In genomic region chr13:60122341-60123173, GRCm38 (mm10) we compare ENCODE assay signal across 9 mouse cellular contexts. TPM values are rescaled to one million over a fixed set of nuclear protein-coding genes. Genes with fewer than 3 reads are reported as not detected.
DNase-seq lines count a peak whose midpoint lies in the region; ATAC-seq and TF ChIP-seq lines count a peak whose summit lies in the region.
"Had no signal": no experiment of that assay in that cellular context is flagged by ENCODE, and none has a peak within 500 bp of the region (broad histone marks: within the 10 kb centered on the region; RNA-seq: fewer than 3 reads in every experiment).

No protein-coding gene starts in this region.

- H3K9ac ChIP-seq in heart, embryonic 11.5 days (ENCODE audit: low read depth, low read length): no peak overlapping the region
- no peak overlapping the region for H3K9ac ChIP-seq in heart, adult 2 months (ENCODE audit: low read depth, low read length)
- no peak overlapping the region for H3K9ac ChIP-seq in forebrain, postnatal 0 days
- H3K9ac ChIP-seq in limb, embryonic 11.5 days (ENCODE audit: low read length): no peak overlapping the region; the same call in 1 of the 2 replicates

- H3K79me2 ChIP-seq in heart, adult 2 months (replicated peaks; ENCODE audit: control insufficient read depth, insufficient read depth, low read length): no peaks in the 10 kb centered on the region

- H3K27ac ChIP-seq in heart, embryonic 11.5 days (ENCODE audit: low read depth, low read length): no peak overlapping the region
- H3K27ac ChIP-seq in heart, adult 2 months: no peak overlapping the region
- no peak overlapping the region for H3K27ac ChIP-seq in forebrain, postnatal 0 days (ENCODE audit: low read depth, low read length)
- no peak overlapping the region; the same call in 1 of the 2 replicates for H3K27ac ChIP-seq in limb, embryonic 11.5 days (replicated peaks; ENCODE audit: low read depth, low read length)

- intact Hi-C loops in heart, adult 2 months (cut with DNase I): no loop called here
- intact Hi-C loops in gastrocnemius, postnatal 14 days (cut with DNase I; ENCODE audit: low total_unique reads): no loop called here

- no peaks in the 10 kb centered on the region for H3K27me3 ChIP-seq in heart, embryonic 11.5 days (ENCODE audit: control insufficient read depth, insufficient read depth, low read length)
- no peaks in the 10 kb centered on the region for H3K27me3 ChIP-seq in heart, adult 2 months (ENCODE audit: control insufficient read depth, insufficient read depth, low read length)
- no peaks in the 10 kb centered on the region; the same call in 1 of the 2 replicates for H3K27me3 ChIP-seq in forebrain, postnatal 0 days (ENCODE audit: insufficient read depth, low read length)
- no peaks in the 10 kb centered on the region for H3K27me3 ChIP-seq in limb, embryonic 11.5 days (ENCODE audit: control insufficient read depth, insufficient read depth, low read length)

- no peaks in the 10 kb centered on the region for H3K36me3 ChIP-seq in heart, embryonic 11.5 days (ENCODE audit: control insufficient read depth, insufficient read depth, low read length)
- H3K36me3 ChIP-seq in heart, adult 2 months (ENCODE audit: control insufficient read depth, insufficient read depth, low read length): no peaks in the 10 kb centered on the region
- H3K36me3 ChIP-seq in forebrain, postnatal 0 days (ENCODE audit: insufficient read depth): no peaks in the 10 kb centered on the region
- no peaks in the 10 kb centered on the region for H3K36me3 ChIP-seq in limb, embryonic 11.5 days (ENCODE audit: control insufficient read depth, insufficient read depth, low read length)

- H3K4me3 ChIP-seq in heart, embryonic 11.5 days (ENCODE audit: low read depth, low read length): no peak overlapping the region; the same call in 1 of the 2 replicates
- H3K4me3 ChIP-seq in heart, adult 2 months: no peak overlapping the region
- no peak overlapping the region for H3K4me3 ChIP-seq in forebrain, postnatal 0 days (ENCODE audit: low read depth, low read length)
- no peak overlapping the region for H3K4me3 ChIP-seq in limb, embryonic 11.5 days (ENCODE audit: low read depth, low read length)

- no peak for TF ChIP-seq CTCF in heart, adult 2 months (IDR thresholded peaks at IDR 0.05)
- no peak for TF ChIP-seq CTCF in forebrain, postnatal 0 days (IDR thresholded peaks at IDR 0.05; ENCODE audit: low read depth)

- no peak for TF ChIP-seq POLR2A in heart, adult 2 months (IDR thresholded peaks at IDR 0.05; ENCODE audit: insufficient read depth, low read depth, low read length)

- H3K9me3 ChIP-seq in heart, embryonic 11.5 days (replicated peaks; ENCODE audit: control insufficient read depth, low read length): no peaks in the 10 kb centered on the region
- H3K9me3 ChIP-seq in forebrain, postnatal 0 days (ENCODE audit: low read length): no peaks in the 10 kb centered on the region
- no peaks in the 10 kb centered on the region for H3K9me3 ChIP-seq in limb, embryonic 11.5 days (ENCODE audit: control insufficient read depth, low read length)

- peaks cover 14% of the 10 kb centered on the region for H3K4me1 ChIP-seq in heart, embryonic 11.5 days (ENCODE audit: control insufficient read depth, insufficient read depth, low read length)
- no peaks in the 10 kb centered on the region for H3K4me1 ChIP-seq in heart, adult 2 months (ENCODE audit: control insufficient read depth, insufficient read depth, low read length)
- H3K4me1 ChIP-seq in forebrain, postnatal 0 days (ENCODE audit: insufficient read depth): peaks cover 9% of the 10 kb centered on the region
- peaks cover 36% of the 10 kb centered on the region for H3K4me1 ChIP-seq in limb, embryonic 11.5 days (ENCODE audit: control insufficient read depth, insufficient read depth, low read length)

- peak overlapping the region; percentile 37; the same call in 1 of the 2 replicates for H3K4me2 ChIP-seq in heart, embryonic 11.5 days
- H3K4me2 ChIP-seq in forebrain, postnatal 0 days (ENCODE audit: low read depth): peak overlapping the region; percentile 28
- H3K4me2 ChIP-seq in limb, embryonic 11.5 days (ENCODE audit: low read depth, severe bottlenecking): no peak overlapping the region

- TF ChIP-seq EP300 in heart, adult 2 months (IDR thresholded peaks at IDR 0.05; ENCODE audit: insufficient read depth, low read depth, low read length): no peak

- ATAC-seq in heart, embryonic 11.5 days (replicated peaks; ENCODE audit: insufficient number of reproducible peaks, low FRiP score, low TSS enrichment): no peak
- no peak for ATAC-seq in forebrain, postnatal 0 days
- ATAC-seq in limb, embryonic 11.5 days (ENCODE audit: insufficient number of reproducible peaks, low FRiP score, low TSS enrichment, low read depth): no peak
- ATAC-seq in activated CD4-positive, CD25-positive, alpha-beta regulatory T cell, adult 4 months: no peak

- DNase-seq in heart, adult 2 months: no peak
- peak; percentile 5 for DNase-seq in R1 (ENCODE audit: low read depth, low spot score)
- no peak for DNase-seq in forebrain, postnatal 0 days
- DNase-seq in limb, embryonic 11.5 days (ENCODE audit: low spot score): peak; percentile 39
- DNase-seq in lung, postnatal 36 days: no peak
- no peak for DNase-seq in gastrocnemius, postnatal 14 days
- DNase-seq: gastrocnemius, postnatal 25 days had no signal

- 42% methylated on average over 29 of the region's 29 CpGs for WGBS in heart, embryonic 11.5 days (ENCODE audit: insufficient replicate concordance)
- 59% methylated on average over 29 of the region's 29 CpGs for WGBS in heart, adult 2 months
- WGBS in forebrain, postnatal 0 days: 22% methylated on average over 29 of the region's 29 CpGs
- 32% methylated on average over 29 of the region's 29 CpGs for WGBS in limb, embryonic 11.5 days

RNA-seq across cellular contexts. Expression of gene Gas1, which starts 54.6 kb away (rescaled TPM):
- 36.2 and 38.2 TPM in 2 replicates for polyA plus RNA-seq in heart, embryonic 11.5 days (2014; fragmentation: Nextera tagmentation; extraction: Ambion mirVana)
- 10 to 100 TPM; 26.3 to 26.4 TPM for total RNA-seq in heart, adult 2 months (2021)
- 16.0 and 18.8 TPM in 2 replicates for polyA plus RNA-seq in heart, adult 2 months (2012; rRNA removed)
- total RNA-seq in forebrain, postnatal 0 days (2014; rRNA removed): 23.5 and 40.9 TPM in 2 replicates
- 22.4 and 23.1 TPM in 2 replicates for polyA plus RNA-seq in forebrain, postnatal 0 days (2015; fragmentation: Nextera tagmentation; extraction: Ambion mirVana)
- polyA plus RNA-seq in limb, embryonic 11.5 days (2014; fragmentation: Nextera tagmentation; extraction: Ambion mirVana): 188 and 201 TPM in 2 replicates
- not detected for polyA plus RNA-seq in activated CD4-positive, CD25-positive, alpha-beta regulatory T cell, adult 4 months (2017; shearing (Covaris generic))
- total RNA-seq in gastrocnemius, postnatal 14 days (2021): 10 to 100 TPM; 34.7 to 46.8 TPM

Comparison
In these comparisons a context has a peak if more than half of its experiments do, and no peak if none do; other contexts are left out.
1. DNase-seq: peak in R1 (single experiment) and limb, embryonic 11.5 days (single experiment); none in heart, adult 2 months (0 of 2), forebrain, postnatal 0 days (single experiment), lung, postnatal 36 days (single experiment) and gastrocnemius, postnatal 14 days (single experiment).
2. RNA of gene Gas1, which starts 54.6 kb away (polyA plus RNA-seq): 188 to 201 TPM in limb, embryonic 11.5 days, 36.2 to 38.2 TPM in heart, embryonic 11.5 days, 22.4 to 23.1 TPM in forebrain, postnatal 0 days and 16.0 to 18.8 TPM in heart, adult 2 months; not detected in activated CD4-positive, CD25-positive, alpha-beta regulatory T cell, adult 4 months; every median in the first group is over 10 times any median in the second.